24 mouse cellular contexts compared by ENCODE assay signal in the genomic region with DNA sequence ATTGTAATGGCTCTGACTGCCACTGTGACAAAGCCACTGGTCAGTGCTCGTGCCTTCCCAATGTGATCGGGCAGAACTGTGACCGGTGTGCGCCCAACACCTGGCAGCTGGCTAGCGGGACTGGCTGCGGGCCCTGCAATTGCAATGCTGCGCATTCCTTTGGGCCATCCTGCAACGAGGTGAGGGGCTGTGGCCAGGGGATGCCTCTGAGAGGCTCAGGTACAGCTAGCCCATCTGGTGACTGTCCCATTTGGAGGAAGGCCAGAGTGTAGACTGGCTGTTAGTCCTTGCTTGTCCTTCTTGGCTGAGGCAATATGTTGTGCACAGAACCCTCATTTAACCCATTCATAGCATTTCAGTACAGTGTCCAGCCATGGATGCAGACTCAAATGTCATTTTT. TPM values are rescaled to one million over a fixed set of nuclear protein-coding genes. Genes with fewer than 3 reads are reported as not detected.
DNase-seq lines count a peak whose midpoint lies in the region; ATAC-seq lines count a peak whose summit lies in the region.
"Had no signal": no experiment of that assay in that cellular context is flagged by ENCODE, and none has a peak within 500 bp of the region (broad histone marks: within the 10 kb centered on the region; RNA-seq: fewer than 3 reads in every experiment).

No protein-coding gene starts in this region.

- ATAC-seq in heart, embryonic 11.5 days (replicated peaks; ENCODE audit: insufficient number of reproducible peaks, low FRiP score, low TSS enrichment), result no peak
- no peak for ATAC-seq in heart, embryonic 15.5 days (replicated peaks; ENCODE audit: insufficient number of reproducible peaks, insufficient read depth, low FRiP score, low read depth)
- ATAC-seq: midbrain, embryonic 15.5 days had no signal

- no peak overlapping the region for H3K4me3 ChIP-seq in heart, embryonic 11.5 days (ENCODE audit: low read depth, low read length)
- no peak overlapping the region for H3K4me3 ChIP-seq in heart, embryonic 15.5 days
- H3K4me3 ChIP-seq: embryonic facial prominence, embryonic 15.5 days; forebrain, embryonic 10.5 days; hindbrain, embryonic 12.5 days; layer of hippocampus, adult 2 months; left cerebral cortex, adult 2 months; limb, embryonic 12.5 days; midbrain, embryonic 15.5 days had no signal

- DNase-seq in adrenal gland, postnatal 14 days, result peak; percentile 63
- DNase-seq in adrenal gland, postnatal 25 days, result no peak
- DNase-seq in heart, adult 18-20 months, result peak; percentile 44 to 55
- DNase-seq in ZHBTc4 (ENCODE audit: low read depth, low spot score), result peak; percentile 7
- no peak for DNase-seq in layer of hippocampus, adult 9-10 months (ENCODE audit: low spot score)
- no peak for DNase-seq in gastrocnemius, adult 8-10 months (ENCODE audit: low spot score in 2 of 2)
- DNase-seq: adrenal gland, postnatal 36 days; embryo, embryonic 11 days; gastrocnemius, postnatal 25 days; kidney, adult 11 months; kidney, postnatal 10 days; retina, postnatal 1 day; thymus, postnatal 4 days had no signal

- peaks cover 15% of the 10 kb centered on the region for H3K4me1 ChIP-seq in heart, embryonic 11.5 days (ENCODE audit: control insufficient read depth, insufficient read depth, low read length)
- H3K4me1 ChIP-seq in heart, embryonic 15.5 days (replicated peaks), result peaks cover 34% of the 10 kb centered on the region

- no peak overlapping the region for H3K4me2 ChIP-seq in heart, embryonic 11.5 days
- H3K4me2 ChIP-seq in heart, embryonic 15.5 days, result no peak overlapping the region
- H3K4me2 ChIP-seq: embryonic facial prominence, embryonic 15.5 days; hindbrain, embryonic 12.5 days; limb, embryonic 12.5 days; midbrain, embryonic 15.5 days had no signal

- no peak overlapping the region for H3K9ac ChIP-seq in heart, embryonic 11.5 days (ENCODE audit: low read depth, low read length)
- no peak overlapping the region for H3K9ac ChIP-seq in heart, embryonic 15.5 days
- H3K9ac ChIP-seq: embryonic facial prominence, embryonic 15.5 days; hindbrain, embryonic 12.5 days; limb, embryonic 12.5 days; liver, embryonic 14.5 days; midbrain, embryonic 15.5 days had no signal

- no peaks in the 10 kb centered on the region for H3K9me3 ChIP-seq in heart, embryonic 11.5 days (replicated peaks; ENCODE audit: control insufficient read depth, low read length)
- H3K9me3 ChIP-seq in heart, embryonic 15.5 days (replicated peaks), result no peaks in the 10 kb centered on the region
- H3K9me3 ChIP-seq: embryonic facial prominence, embryonic 15.5 days; forebrain, embryonic 10.5 days; hindbrain, embryonic 12.5 days; limb, embryonic 12.5 days; midbrain, embryonic 15.5 days had no signal

- 93% methylated on average over 8 of the region's 8 CpGs for WGBS in heart, embryonic 11.5 days (ENCODE audit: insufficient replicate concordance)
- 89% methylated on average over 8 of the region's 8 CpGs for WGBS in heart, embryonic 15.5 days

- no peak overlapping the region for H3K27ac ChIP-seq in heart, embryonic 11.5 days (ENCODE audit: low read depth, low read length)
- H3K27ac ChIP-seq in heart, embryonic 15.5 days, result peak overlapping the region; percentile 67
- H3K27ac ChIP-seq: embryonic facial prominence, embryonic 15.5 days; forebrain, embryonic 10.5 days; hindbrain, embryonic 12.5 days; layer of hippocampus, adult 2 months; left cerebral cortex, adult 2 months; limb, embryonic 12.5 days; liver, embryonic 14.5 days; midbrain, embryonic 15.5 days had no signal

- H3K27me3 ChIP-seq in heart, embryonic 11.5 days (ENCODE audit: control insufficient read depth, insufficient read depth, low read length), result no peaks in the 10 kb centered on the region
- no peaks in the 10 kb centered on the region for H3K27me3 ChIP-seq in heart, embryonic 15.5 days
- H3K27me3 ChIP-seq: CH12.LX; embryonic facial prominence, embryonic 15.5 days; hindbrain, embryonic 12.5 days; limb, embryonic 12.5 days; midbrain, embryonic 15.5 days had no signal

- peaks cover 48% of the 10 kb centered on the region for H3K36me3 ChIP-seq in heart, embryonic 11.5 days (ENCODE audit: control insufficient read depth, insufficient read depth, low read length)
- peaks cover 92% of the 10 kb centered on the region for H3K36me3 ChIP-seq in heart, embryonic 15.5 days
- H3K36me3 ChIP-seq: hindbrain, embryonic 12.5 days; midbrain, embryonic 15.5 days had no signal

RNA-seq across cellular contexts. Expression of a gene that starts 42.0 kb away (rescaled TPM):
- 174 and 193 TPM in 2 replicates for total RNA-seq in adrenal gland, postnatal 14 days (2021)
- 133 and 138 TPM in 2 replicates for total RNA-seq in adrenal gland, postnatal 25 days (2021)
- total RNA-seq in heart, adult 18-20 months (2021), result 10 to 100 TPM; 49.0 to 56.0 TPM
- 67.4 and 92.3 TPM in 2 replicates for polyA plus RNA-seq in heart, embryonic 11.5 days (2014; fragmentation: Nextera tagmentation; extraction: Ambion mirVana)
- polyA plus RNA-seq in heart, embryonic 15.5 days (2015; fragmentation: Nextera tagmentation; extraction: Ambion mirVana), result 90.9 and 99.5 TPM in 2 replicates
- 10 to 100 TPM in 1 of 4 experiments, 1 to 10 TPM in 3; 6.6 to 10.9 (median 9.1) TPM for total RNA-seq in gastrocnemius, adult 8-10 months (2022)

RNA-seq across cellular contexts. Expression of a gene that starts 44.2 kb away (rescaled TPM):
- total RNA-seq in adrenal gland, postnatal 14 days (2021), result 433 and 455 TPM in 2 replicates
- total RNA-seq in adrenal gland, postnatal 25 days (2021), result 264 and 301 TPM in 2 replicates
- 100 to 1,000 TPM; 445 to 463 TPM for total RNA-seq in heart, adult 18-20 months (2021)
- polyA plus RNA-seq in heart, embryonic 11.5 days (2014; fragmentation: Nextera tagmentation; extraction: Ambion mirVana), result 207 and 218 TPM in 2 replicates
- 185 and 235 TPM in 2 replicates for polyA plus RNA-seq in heart, embryonic 15.5 days (2015; fragmentation: Nextera tagmentation; extraction: Ambion mirVana)
- total RNA-seq in gastrocnemius, adult 8-10 months (2022), result 100 to 1,000 TPM; 162 to 186 (median 180) TPM

Comparison
In these comparisons a context has a peak if more than half of its experiments do, and no peak if none do; other contexts are left out.
1. DNase-seq: peak in adrenal gland, postnatal 14 days (single experiment), heart, adult 18-20 months (2 of 2) and ZHBTc4 (single experiment); none in adrenal gland, postnatal 25 days (single experiment), layer of hippocampus, adult 9-10 months (single experiment) and gastrocnemius, adult 8-10 months (0 of 2).
2. RNA of a gene that starts 42.0 kb away (total RNA-seq): 174 to 193 TPM in adrenal gland, postnatal 14 days, 133 to 138 TPM in adrenal gland, postnatal 25 days and 49.0 to 56.0 TPM in heart, adult 18-20 months; 6.6 to 10.9 TPM in gastrocnemius, adult 8-10 months; every median in the first group is over 4 times any median in the second.